ENCODE assay signal across 16 mouse cellular contexts in genomic region chr1:188527451-188527850, GRCm38 (mm10).
"Had no signal": no experiment of that assay in that cellular context is flagged by ENCODE, and none has a peak within 500 bp of the region (broad histone marks: within the 10 kb centered on the region; RNA-seq: fewer than 3 reads in every experiment).

No protein-coding gene starts in this region.

- H3K36me3 ChIP-seq: neural tube, embryonic 13.5 days; neural tube, embryonic 15.5 days; stomach, embryonic 15.5 days had no signal

- H3K4me1 ChIP-seq: neural tube, embryonic 13.5 days; neural tube, embryonic 15.5 days; stomach, embryonic 15.5 days had no signal

- H3K4me3 ChIP-seq: neural tube, embryonic 13.5 days; neural tube, embryonic 15.5 days; stomach, embryonic 15.5 days had no signal

- H3K9me3 ChIP-seq: neural tube, embryonic 15.5 days had no signal

- DNase-seq: retina, postnatal 1 day; right cerebral cortex, adult 18-20 months; right cerebral cortex, postnatal 14 days; right cerebral cortex, postnatal 25 days; right cerebral cortex, postnatal 4 days; spleen, adult 18-20 months; thymus, adult 18-20 months; thymus, adult 2 months; thymus, postnatal 14 days; thymus, postnatal 25 days; thymus, postnatal 36 days; thymus, postnatal 4 days had no signal

- H3K27ac ChIP-seq: neural tube, embryonic 13.5 days; neural tube, embryonic 15.5 days; stomach, embryonic 15.5 days; stomach, postnatal 0 days had no signal

- H3K27me3 ChIP-seq: neural tube, embryonic 13.5 days; neural tube, embryonic 15.5 days; stomach, embryonic 15.5 days had no signal
